Comparison of ENCODE assay signal across 10 mouse cellular contexts in genomic region chr1:136749188-136749587, GRCm38 (mm10).
DNase-seq lines count a peak whose midpoint lies in the region; ATAC-seq lines count a peak whose summit lies in the region.
"Had no signal": no experiment of that assay in that cellular context is flagged by ENCODE, and none has a peak within 500 bp of the region (broad histone marks: within the 10 kb centered on the region; RNA-seq: fewer than 3 reads in every experiment).

No protein-coding gene starts in this region.

- no peaks in the 10 kb centered on the region for H3K36me3 ChIP-seq in limb, embryonic 11.5 days (ENCODE audit: control insufficient read depth, insufficient read depth, low read length)
- H3K36me3 ChIP-seq in splenic B cell, adult 2 months (ENCODE audit: control insufficient read depth, insufficient read depth, low read length, poor library complexity, severe bottlenecking): no peaks in the 10 kb centered on the region
- H3K36me3 ChIP-seq: embryonic facial prominence, embryonic 12.5 days; liver, embryonic 15.5 days had no signal

- H3K27me3 ChIP-seq in limb, embryonic 11.5 days (ENCODE audit: control insufficient read depth, insufficient read depth, low read length): no peaks in the 10 kb centered on the region
- H3K27me3 ChIP-seq in splenic B cell, adult 2 months (ENCODE audit: control insufficient read depth, insufficient read depth, low read length, poor library complexity, severe bottlenecking): no peaks in the 10 kb centered on the region
- H3K27me3 ChIP-seq: embryonic facial prominence, embryonic 12.5 days; liver, embryonic 15.5 days had no signal

- peak; percentile 38 to 58 for DNase-seq in heart, postnatal 10 days
- no peak for DNase-seq in heart, adult 11 months
- DNase-seq in urinary bladder, postnatal 25 days (ENCODE audit: low spot score): peak; percentile 32
- DNase-seq in urinary bladder, adult 2 months (ENCODE audit: low spot score): no peak
- peak; percentile 62 for DNase-seq in limb, embryonic 11.5 days (ENCODE audit: low spot score)
- peak; percentile 57 for DNase-seq in splenic B cell, adult 2 months (ENCODE audit: low read depth, low spot score)
- no peak for DNase-seq in gastrocnemius, postnatal 4 days (ENCODE audit: low spot score in 2 of 2)

- no peaks in the 10 kb centered on the region for H3K9me3 ChIP-seq in limb, embryonic 11.5 days (ENCODE audit: control insufficient read depth, low read length)
- H3K9me3 ChIP-seq: embryonic facial prominence, embryonic 12.5 days; liver, embryonic 15.5 days had no signal

- ATAC-seq in common myeloid progenitor, adult 5-6 weeks (replicated peaks; ENCODE audit: low read depth, poor library complexity, severe bottlenecking): peak; percentile 73
- ATAC-seq in limb, embryonic 11.5 days (ENCODE audit: insufficient number of reproducible peaks, low FRiP score, low TSS enrichment, low read depth): no peak

- no peak overlapping the region for H3K27ac ChIP-seq in limb, embryonic 11.5 days (replicated peaks; ENCODE audit: low read depth, low read length)
- H3K27ac ChIP-seq: embryonic facial prominence, embryonic 12.5 days; liver, embryonic 15.5 days had no signal

- WGBS in limb, embryonic 11.5 days: 52% methylated on average over 8 of the region's 8 CpGs

- H3K4me2 ChIP-seq in limb, embryonic 11.5 days (ENCODE audit: low read depth, severe bottlenecking): no peak overlapping the region
- H3K4me2 ChIP-seq: embryonic facial prominence, embryonic 12.5 days; liver, embryonic 15.5 days had no signal

- H3K9ac ChIP-seq in limb, embryonic 11.5 days (ENCODE audit: low read length): no peak overlapping the region
- H3K9ac ChIP-seq: embryonic facial prominence, embryonic 12.5 days; liver, embryonic 15.5 days had no signal

- H3K4me1 ChIP-seq in limb, embryonic 11.5 days (ENCODE audit: control insufficient read depth, insufficient read depth, low read length): no peaks in the 10 kb centered on the region
- H3K4me1 ChIP-seq: embryonic facial prominence, embryonic 12.5 days; liver, embryonic 15.5 days had no signal

- intact Hi-C loops in heart, postnatal 10 days (cut with DNase I): loop anchor here (2.0 kb wide), 1 partner anchor 198 kb away; no protein-coding TSS in a partner anchor

- H3K4me3 ChIP-seq in limb, embryonic 11.5 days (ENCODE audit: low read depth, low read length): no peak overlapping the region
- H3K4me3 ChIP-seq: embryonic facial prominence, embryonic 12.5 days; liver, embryonic 15.5 days had no signal

Comparison
In these comparisons a context has a peak if more than half of its experiments do, and no peak if none do; other contexts are left out.
1. DNase-seq: peak in heart, postnatal 10 days (2 of 2), urinary bladder, postnatal 25 days (single experiment), limb, embryonic 11.5 days (single experiment) and splenic B cell, adult 2 months (single experiment); none in heart, adult 11 months (single experiment), urinary bladder, adult 2 months (single experiment) and gastrocnemius, postnatal 4 days (0 of 2).